Mouse (Mus musculus) heart, adult 2 months (tissue): ENCODE measurements around the gene Tle6.
A peak's percentile ranks its signal among the peaks of the same experiment; 100 is the strongest.

Source experiments
- EP300 ChIP-seq: fragments of 200-500 bp; IDR thresholded peaks from 2 replicates; pipeline ENCODE4 v1.6.1; 2011; ENCODE audit warnings: low read depth, low read length, control low read depth; ENCODE audit not compliant: insufficient read depth
- POLR2A ChIP-seq: fragments of 200-500 bp; IDR thresholded peaks from 2 replicates; pipeline ENCODE4 v1.6.1; 2011; ENCODE audit warnings: mild to moderate bottlenecking, low read depth, low read length, control low read depth; ENCODE audit not compliant: insufficient read depth

DNA sequence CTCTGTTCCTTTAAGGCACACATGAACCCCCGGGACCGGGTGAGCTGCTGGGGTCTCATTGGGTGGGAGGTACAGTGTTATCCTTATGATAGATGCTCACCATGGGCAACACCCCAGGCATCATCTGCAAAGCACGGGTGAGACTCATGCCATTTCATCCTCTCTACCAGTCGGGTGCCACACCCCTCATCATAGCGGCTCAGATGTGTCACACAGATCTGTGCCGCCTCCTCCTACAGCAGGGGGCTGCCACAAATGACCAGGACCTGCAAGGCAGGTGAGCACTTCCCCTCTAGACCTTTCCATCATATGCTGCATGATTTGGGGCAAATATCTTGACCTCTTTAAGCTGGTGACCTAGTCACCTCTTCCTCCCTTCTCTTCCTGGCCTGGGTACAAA lies 37.2 kb upstream of the Tle6 start:
- no peak for TF ChIP-seq EP300
- TF ChIP-seq POLR2A, result 0 out of 2 replicates have a peak, but pooled peaks have one; percentile 16
